Comparison of ENCODE assay signal across 8 mouse cellular contexts in genomic region chr10:80345122-80345521, GRCm38 (mm10). TPM values are rescaled to one million over a fixed set of nuclear protein-coding genes. Genes with fewer than 3 reads are reported as not detected.
A peak's percentile ranks its signal among the peaks of the same experiment; 100 is the strongest.
DNase-seq lines count a peak whose midpoint lies in the region; ATAC-seq and TF ChIP-seq lines count a peak whose summit lies in the region.

No protein-coding gene starts in this region.

- no peak for ATAC-seq in hindbrain, embryonic 12.5 days (ENCODE audit: low FRiP score)
- no peak for ATAC-seq in hindbrain, embryonic 16.5 days
- peak; percentile 41 for ATAC-seq in erythroblast, adult 5-6 weeks (replicated peaks; ENCODE audit: low FRiP score, poor library complexity, severe bottlenecking)

- in situ Hi-C loops in ES-E14 (cut with MboI; ENCODE audit: low sequenced_read_pairs in 2 of 2, unreplicated experiment in 2 of 2): no loop called here

- TF ChIP-seq CTCF in lung, adult 2 months (IDR thresholded peaks at IDR 0.05; ENCODE audit: insufficient read depth, low read length): no peak

- H3K27ac ChIP-seq in hindbrain, embryonic 12.5 days: no peak overlapping the region
- no peak overlapping the region for H3K27ac ChIP-seq in hindbrain, embryonic 16.5 days (ENCODE audit: low read depth, low read length)
- H3K27ac ChIP-seq in ES-E14 (ENCODE audit: insufficient read depth, low read depth, low read length, poor library complexity, severe bottlenecking): no peak overlapping the region

- 0% methylated on average over 10 of the region's 16 CpGs for WGBS in hindbrain, embryonic 12.5 days
- WGBS in hindbrain, embryonic 16.5 days: 3% methylated on average over 14 of the region's 16 CpGs
- 7% methylated on average over 16 of the region's 16 CpGs for WGBS in lung, adult 2 months

- H3K4me3 ChIP-seq in hindbrain, embryonic 12.5 days: no peak overlapping the region
- no peak overlapping the region for H3K4me3 ChIP-seq in hindbrain, embryonic 16.5 days (ENCODE audit: low read length)
- H3K4me3 ChIP-seq in ES-E14 (ENCODE audit: insufficient read depth in 1 of 2, low read depth in 1 of 2, low read length in 2 of 2, poor library complexity in 1 of 2, severe bottlenecking in 1 of 2): peak overlapping the region; percentile 13 to 31; a peak in 2 of 4 replicates
- peak overlapping the region; percentile 31 for H3K4me3 ChIP-seq in lung, adult 2 months (replicated peaks; ENCODE audit: extremely low read depth, low read depth, low read length)

- H3K4me1 ChIP-seq in hindbrain, embryonic 12.5 days: peaks cover 49% of the 10 kb centered on the region
- H3K4me1 ChIP-seq in hindbrain, embryonic 16.5 days (ENCODE audit: control insufficient read depth, insufficient read depth, low read depth, low read length): peaks cover 20% of the 10 kb centered on the region
- peaks cover 2 to 39% of the 10 kb centered on the region in 2 experiments; a peak in 3 of 4 replicates for H3K4me1 ChIP-seq in ES-E14 (ENCODE audit: control insufficient read depth in 2 of 2, insufficient read depth in 2 of 2, low read length in 2 of 2, poor library complexity in 1 of 2)
- peaks cover 36% of the 10 kb centered on the region for H3K4me1 ChIP-seq in lung, adult 2 months (ENCODE audit: control insufficient read depth, insufficient read depth, low read length)

- H3K9me3 ChIP-seq in hindbrain, embryonic 12.5 days (replicated peaks): no peaks in the 10 kb centered on the region
- H3K9me3 ChIP-seq in hindbrain, embryonic 16.5 days (ENCODE audit: control insufficient read depth, low read length): no peaks in the 10 kb centered on the region
- H3K9me3 ChIP-seq in ES-E14 (ENCODE audit: control insufficient read depth, insufficient read depth, low read depth, low read length): no peaks in the 10 kb centered on the region

- TF ChIP-seq POLR2A in lung, adult 2 months (IDR thresholded peaks at IDR 0.05; ENCODE audit: borderline replicate concordance, extremely low read depth, low read depth, low read length): no peak

- no peak for DNase-seq in ES-E14 (ENCODE audit: low read depth, low spot score)
- peak; percentile 56 for DNase-seq in lung, adult 2 months
- DNase-seq in left cerebral cortex, postnatal 14 days (ENCODE audit: low spot score in 2 of 2): no peak
- no peak for DNase-seq in layer of hippocampus, postnatal 10 days (ENCODE audit: low spot score in 2 of 2)
- DNase-seq in adrenal gland, postnatal 25 days: no peak

- H3K36me3 ChIP-seq in hindbrain, embryonic 12.5 days: no peaks in the 10 kb centered on the region
- no peaks in the 10 kb centered on the region for H3K36me3 ChIP-seq in hindbrain, embryonic 16.5 days (ENCODE audit: control insufficient read depth, insufficient read depth, low read length)
- H3K36me3 ChIP-seq in ES-E14 (ENCODE audit: control insufficient read depth, insufficient read depth, low read length, poor library complexity, severe bottlenecking): no peaks in the 10 kb centered on the region

- H3K27me3 ChIP-seq in hindbrain, embryonic 12.5 days: peaks cover 98% of the 10 kb centered on the region
- H3K27me3 ChIP-seq in hindbrain, embryonic 16.5 days (replicated peaks; ENCODE audit: control insufficient read depth, insufficient read depth, low read length): peaks cover 86% of the 10 kb centered on the region

- peak overlapping the region; percentile 1; the same call in 1 of the 2 replicates for H3K4me2 ChIP-seq in hindbrain, embryonic 12.5 days (replicated peaks)
- no peak overlapping the region for H3K4me2 ChIP-seq in hindbrain, embryonic 16.5 days (ENCODE audit: low read length)

- H3K9ac ChIP-seq in hindbrain, embryonic 12.5 days: no peak overlapping the region
- no peak overlapping the region for H3K9ac ChIP-seq in hindbrain, embryonic 16.5 days (ENCODE audit: low read depth, low read length)
- peak overlapping the region; percentile 33; the same call in 1 of the 2 replicates for H3K9ac ChIP-seq in ES-E14 (ENCODE audit: insufficient read depth, low read depth, low read length, poor library complexity, severe bottlenecking)

- intact Hi-C loops in left cerebral cortex, postnatal 14 days (cut with DNase I): no loop called here

TF ChIP-seq in ES-E14, 5 proteins besides CTCF, POLR2A, EP300 and RAD21:
- TF ChIP-seq CHD2 (IDR thresholded peaks at IDR 0.05; ENCODE audit: low read depth, low read length) (no peak), MAFK (IDR thresholded peaks at IDR 0.05; ENCODE audit: insufficient read depth, low read depth, low read length) (no peak), ZNF384 (IDR thresholded peaks at IDR 0.05; ENCODE audit: low read depth, low read length) (no peak), ZC3H11A (IDR thresholded peaks at IDR 0.05; ENCODE audit: borderline replicate concordance, low read depth, low read length) (no peak), HCFC1 (IDR thresholded peaks at IDR 0.05; ENCODE audit: borderline replicate concordance, insufficient read depth, low read length) (no peak)

RNA-seq across cellular contexts. Expression of gene Adamtsl5, which starts 3.1 kb away (rescaled TPM):
- polyA plus RNA-seq in hindbrain, embryonic 12.5 days (2016; fragmentation: Nextera tagmentation; extraction: Ambion mirVana): 0.38 and 0.77 TPM in 2 replicates
- polyA plus RNA-seq in hindbrain, embryonic 16.5 days (2015; fragmentation: Nextera tagmentation; extraction: Ambion mirVana): 1.1 and 1.8 TPM in 2 replicates
- 2.1 and 2.4 TPM in 2 replicates for total RNA-seq in ES-E14 (2012; rRNA removed)
- 0.21 and 0.77 TPM in 2 replicates for total RNA-seq in erythroblast, adult 5-6 weeks (2015; ENCODE audit: low replicate concordance)
- total RNA-seq in erythroblast, adult 5-6 weeks (2017; ENCODE audit: low replicate concordance): 0.17 TPM in 1 of 2 replicates, not detected in the other
- 87.6 and 89.2 TPM in 2 replicates for polyA plus RNA-seq in lung, adult 2 months (2012; rRNA removed)
- total RNA-seq in left cerebral cortex, postnatal 14 days (2021): 1 to 10 TPM; 2.0 to 4.2 TPM
- 1 to 10 TPM in 1 of 2 experiments, under 1 TPM in 1; 0.75 to 1.2 TPM for total RNA-seq in layer of hippocampus, postnatal 10 days (2021)
- total RNA-seq in adrenal gland, postnatal 25 days (2021): 8.9 and 10.4 TPM in 2 replicates

RNA-seq across cellular contexts. Expression of gene Plk5, which starts 11.1 kb away (rescaled TPM):
- 0.35 and 0.50 TPM in 2 replicates for polyA plus RNA-seq in hindbrain, embryonic 12.5 days (2016; fragmentation: Nextera tagmentation; extraction: Ambion mirVana)
- 9.3 and 11.0 TPM in 2 replicates for polyA plus RNA-seq in hindbrain, embryonic 16.5 days (2015; fragmentation: Nextera tagmentation; extraction: Ambion mirVana)
- 6.0 and 17.4 TPM in 2 replicates for total RNA-seq in ES-E14 (2012; rRNA removed)
- not detected in 2 replicates for total RNA-seq in erythroblast, adult 5-6 weeks (2015; ENCODE audit: low replicate concordance)
- total RNA-seq in erythroblast, adult 5-6 weeks (2017; ENCODE audit: low replicate concordance): not detected in 2 replicates
- polyA plus RNA-seq in lung, adult 2 months (2012; rRNA removed): 5.5 and 6.0 TPM in 2 replicates
- total RNA-seq in left cerebral cortex, postnatal 14 days (2021): 10 to 100 TPM in 1 of 2 experiments, 1 to 10 TPM in 1; 7.6 to 10.6 TPM
- 1 to 10 TPM; 1.7 to 3.8 TPM for total RNA-seq in layer of hippocampus, postnatal 10 days (2021)
- total RNA-seq in adrenal gland, postnatal 25 days (2021): 0.15 TPM in 1 of 2 replicates, not detected in the other

RNA-seq across cellular contexts. Expression of gene Reep6, which starts 15.4 kb away (rescaled TPM):
- polyA plus RNA-seq in hindbrain, embryonic 12.5 days (2016; fragmentation: Nextera tagmentation; extraction: Ambion mirVana): 3.2 and 4.1 TPM in 2 replicates
- 7.5 and 7.6 TPM in 2 replicates for polyA plus RNA-seq in hindbrain, embryonic 16.5 days (2015; fragmentation: Nextera tagmentation; extraction: Ambion mirVana)
- 13.3 and 21.8 TPM in 2 replicates for total RNA-seq in ES-E14 (2012; rRNA removed)
- total RNA-seq in erythroblast, adult 5-6 weeks (2015; ENCODE audit: low replicate concordance): 1.7 and 6.0 TPM in 2 replicates
- 2.0 and 4.5 TPM in 2 replicates for total RNA-seq in erythroblast, adult 5-6 weeks (2017; ENCODE audit: low replicate concordance)
- polyA plus RNA-seq in lung, adult 2 months (2012; rRNA removed): 23.7 and 26.8 TPM in 2 replicates
- 10 to 100 TPM in 1 of 2 experiments, 1 to 10 TPM in 1; 8.6 to 10.1 TPM for total RNA-seq in left cerebral cortex, postnatal 14 days (2021)
- total RNA-seq in layer of hippocampus, postnatal 10 days (2021): 10 to 100 TPM; 10.3 to 11.6 TPM
- 8.0 and 12.8 TPM in 2 replicates for total RNA-seq in adrenal gland, postnatal 25 days (2021)

RNA-seq across cellular contexts. Expression of gene Pcsk4, which starts 15.8 kb away (rescaled TPM):
- 2.2 and 2.8 TPM in 2 replicates for polyA plus RNA-seq in hindbrain, embryonic 12.5 days (2016; fragmentation: Nextera tagmentation; extraction: Ambion mirVana)
- polyA plus RNA-seq in hindbrain, embryonic 16.5 days (2015; fragmentation: Nextera tagmentation; extraction: Ambion mirVana): 8.1 and 8.5 TPM in 2 replicates
- total RNA-seq in ES-E14 (2012; rRNA removed): 1.4 and 3.3 TPM in 2 replicates
- total RNA-seq in erythroblast, adult 5-6 weeks (2015; ENCODE audit: low replicate concordance): 1.0 TPM in 1 of 2 replicates, not detected in the other
- total RNA-seq in erythroblast, adult 5-6 weeks (2017; ENCODE audit: low replicate concordance): not detected in 2 replicates
- 9.8 and 10.4 TPM in 2 replicates for polyA plus RNA-seq in lung, adult 2 months (2012; rRNA removed)
- 1 to 10 TPM; 4.9 to 5.7 TPM for total RNA-seq in left cerebral cortex, postnatal 14 days (2021)
- total RNA-seq in layer of hippocampus, postnatal 10 days (2021): 1 to 10 TPM; 7.1 to 8.0 TPM
- 3.0 and 4.3 TPM in 2 replicates for total RNA-seq in adrenal gland, postnatal 25 days (2021)

RNA-seq across cellular contexts. Expression of gene 2310011J03Rik, which starts 24.8 kb away (rescaled TPM):
- 38.4 and 39.7 TPM in 2 replicates for polyA plus RNA-seq in hindbrain, embryonic 12.5 days (2016; fragmentation: Nextera tagmentation; extraction: Ambion mirVana)
- 31.7 and 32.8 TPM in 2 replicates for polyA plus RNA-seq in hindbrain, embryonic 16.5 days (2015; fragmentation: Nextera tagmentation; extraction: Ambion mirVana)
- total RNA-seq in ES-E14 (2012; rRNA removed): 29.6 and 33.4 TPM in 2 replicates
- 6.1 and 12.7 TPM in 2 replicates for total RNA-seq in erythroblast, adult 5-6 weeks (2015; ENCODE audit: low replicate concordance)
- 3.5 and 3.7 TPM in 2 replicates for total RNA-seq in erythroblast, adult 5-6 weeks (2017; ENCODE audit: low replicate concordance)
- 58.4 and 62.4 TPM in 2 replicates for polyA plus RNA-seq in lung, adult 2 months (2012; rRNA removed)
- total RNA-seq in left cerebral cortex, postnatal 14 days (2021): 10 to 100 TPM; 21.2 to 25.5 TPM
- total RNA-seq in layer of hippocampus, postnatal 10 days (2021): 10 to 100 TPM; 19.7 to 22.2 TPM
- total RNA-seq in adrenal gland, postnatal 25 days (2021): 31.7 and 33.5 TPM in 2 replicates

Comparison
In these comparisons a context has a peak if more than half of its experiments do, and no peak if none do; other contexts are left out.
1. H3K4me3 ChIP-seq: peak in ES-E14 (2 of 2) and lung, adult 2 months (single experiment); none in hindbrain, embryonic 12.5 days (single experiment) and hindbrain, embryonic 16.5 days (single experiment).